Mouse (Mus musculus): ENCODE results near the gene Zfp709.
"Not testable (repeated sequence)": the region's sequence is repeated elsewhere in the genome, so short reads cannot be mapped to it uniquely, and the experiment has no call there.

Zfp709 gene

DNA sequence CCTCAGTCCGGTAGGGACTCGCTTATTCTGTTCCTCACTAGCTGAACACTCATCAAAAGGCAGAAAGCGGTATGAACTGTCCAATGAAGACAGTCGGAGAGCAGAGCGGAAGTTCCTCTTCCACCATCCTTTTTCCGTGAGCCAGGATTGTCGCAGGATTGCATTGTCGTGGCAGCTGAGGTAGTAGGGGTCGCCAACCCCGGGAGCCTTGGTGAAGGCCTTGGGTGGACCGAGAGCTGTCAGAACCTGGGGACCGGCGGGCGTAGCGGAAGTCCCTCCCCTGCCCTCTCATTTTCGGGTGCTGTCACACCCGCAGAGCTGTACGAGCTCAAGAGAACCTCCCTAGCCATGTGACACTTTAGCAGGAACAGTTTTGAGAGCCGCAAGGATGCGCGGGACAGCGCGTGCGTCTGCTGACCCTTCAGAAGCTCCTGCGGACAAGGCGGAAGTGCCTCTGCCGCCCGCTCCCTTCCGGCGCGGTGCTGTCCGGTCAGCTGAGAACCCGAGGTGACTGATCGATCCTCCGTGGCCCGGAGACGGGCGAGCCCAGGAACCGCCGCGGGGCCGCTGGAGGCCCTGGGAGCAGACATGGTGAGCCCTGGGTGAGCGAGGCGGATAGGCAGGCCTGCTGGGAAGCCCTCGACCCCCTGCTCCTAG, at the start of gene Zfp709:
TSS of gene Zfp709 (plus strand) at position 402 of the 657 bp plus-strand sequence.
- peak; percentile 46 for DNase-seq (ENCODE audit: low spot score)

DNA sequence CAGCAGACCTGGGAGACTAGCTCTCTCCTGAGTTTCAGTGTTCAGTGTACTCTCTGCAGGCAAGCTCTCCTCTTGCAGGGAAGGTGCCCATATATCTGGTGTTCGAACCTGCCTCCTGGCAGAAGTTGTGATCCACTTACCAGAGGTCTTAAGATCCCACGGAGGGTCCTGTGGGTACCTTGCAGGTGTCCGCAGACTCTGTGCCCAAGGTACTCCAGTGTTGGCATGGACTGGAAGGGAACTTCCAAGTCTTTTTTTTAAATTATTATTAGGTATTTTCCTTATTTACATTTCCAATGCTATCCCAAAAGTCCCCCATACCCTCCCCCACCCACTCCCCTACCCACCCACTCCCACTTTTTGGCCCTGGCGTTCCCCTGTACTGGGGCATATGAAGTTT, 43.6 kb upstream of the Zfp709 start:
- not testable (repeated sequence) for DNase-seq (ENCODE audit: low spot score)

DNA sequence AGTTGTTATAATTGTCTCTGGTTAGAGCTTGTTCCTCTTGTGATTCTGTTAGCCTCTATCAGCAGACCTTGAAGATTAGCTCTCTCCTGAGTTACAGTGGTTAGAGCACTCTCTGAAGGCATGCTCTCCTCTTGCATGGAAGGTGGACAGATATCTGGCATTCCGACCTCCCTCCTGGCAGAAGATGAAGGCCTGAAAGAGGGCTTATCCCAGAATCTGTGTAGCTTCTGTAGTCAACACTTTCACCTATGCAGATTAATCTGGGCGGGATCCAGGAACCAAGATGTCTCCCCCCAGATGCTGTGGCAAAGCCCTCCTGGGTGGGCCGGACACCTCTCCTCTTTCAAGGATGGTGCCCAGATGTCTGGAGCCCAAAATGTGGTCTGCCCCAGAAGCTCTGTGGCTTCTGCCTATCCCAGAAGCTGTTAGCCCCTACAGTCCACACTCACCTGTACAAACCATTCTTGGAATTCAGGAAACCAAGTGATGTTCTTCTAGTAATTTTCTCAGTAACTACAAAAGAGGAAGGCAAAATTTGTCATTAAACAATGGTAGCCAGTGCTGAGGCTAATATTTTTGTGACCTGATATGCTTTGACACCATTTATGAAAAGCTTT, 40.5 kb upstream of the Zfp709 start:
- DNase-seq (ENCODE audit: low spot score), result not testable (repeated sequence)

DNA sequence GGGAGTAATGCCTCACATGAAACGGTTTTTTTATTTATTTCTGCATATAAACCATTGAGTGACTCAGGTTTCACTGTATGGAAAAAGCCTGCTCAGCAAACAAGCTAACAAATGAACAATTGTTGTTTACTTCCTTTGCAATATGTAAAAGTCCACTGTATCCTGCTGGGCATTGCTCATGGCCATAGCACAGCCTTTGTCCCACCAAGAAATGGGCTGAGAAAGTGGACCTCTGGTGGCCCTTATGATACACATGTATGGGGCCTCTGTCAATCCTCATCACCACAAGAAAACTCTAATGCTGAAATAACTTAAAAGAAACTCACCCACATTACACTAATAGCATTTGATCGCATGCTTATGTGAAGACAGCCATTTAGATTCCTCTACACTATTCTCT, 39.3 kb upstream of the Zfp709 start:
- not testable (repeated sequence) for DNase-seq (ENCODE audit: low spot score)

DNA sequence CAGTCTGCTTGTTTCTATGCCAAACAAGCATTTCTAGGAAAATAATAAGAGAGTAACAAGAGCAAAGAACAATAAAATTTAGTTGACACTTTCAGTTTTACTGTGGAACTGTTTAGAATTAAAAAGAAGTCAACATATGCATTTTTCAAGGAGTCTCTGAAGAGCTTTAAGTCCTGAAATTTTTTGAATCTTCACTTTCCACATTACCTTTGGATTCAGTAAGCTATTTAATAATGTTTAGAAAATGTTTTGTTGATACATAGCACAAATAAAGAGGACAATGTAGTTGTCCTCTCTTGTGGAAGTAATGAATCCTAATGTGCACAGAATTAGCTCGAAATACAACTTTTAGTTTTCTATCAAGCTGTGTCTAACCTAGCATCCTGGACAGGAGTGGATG, 37.4 kb upstream of the Zfp709 start:
- not testable (repeated sequence) for DNase-seq (ENCODE audit: low spot score)

GRCm38 (mm10) chr8:71845993-71846483, 35.8 kb upstream of the Zfp709 start:
- DNase-seq (ENCODE audit: low spot score), result not testable (repeated sequence)

DNA sequence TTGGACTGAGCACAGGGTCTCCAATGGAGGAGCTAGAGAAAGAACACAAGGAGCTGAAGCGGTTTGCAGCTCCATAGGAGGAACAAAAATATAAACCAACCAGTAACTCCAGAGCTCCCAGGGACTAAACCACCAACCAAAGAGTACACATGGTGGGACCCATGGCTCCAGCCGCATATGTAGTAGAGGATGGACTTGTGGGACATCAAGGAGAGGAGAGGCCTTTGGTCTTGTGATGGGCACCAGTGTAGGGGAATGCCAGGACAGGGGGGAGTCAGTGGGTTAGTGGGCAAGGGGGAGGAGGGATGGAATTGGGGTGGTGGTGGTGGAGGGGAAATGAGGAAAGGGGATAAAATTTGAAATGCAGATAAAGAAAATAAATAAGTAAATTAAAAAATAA, 35.1 kb upstream of the Zfp709 start:
- DNase-seq (ENCODE audit: low spot score), result not testable (repeated sequence)

DNA sequence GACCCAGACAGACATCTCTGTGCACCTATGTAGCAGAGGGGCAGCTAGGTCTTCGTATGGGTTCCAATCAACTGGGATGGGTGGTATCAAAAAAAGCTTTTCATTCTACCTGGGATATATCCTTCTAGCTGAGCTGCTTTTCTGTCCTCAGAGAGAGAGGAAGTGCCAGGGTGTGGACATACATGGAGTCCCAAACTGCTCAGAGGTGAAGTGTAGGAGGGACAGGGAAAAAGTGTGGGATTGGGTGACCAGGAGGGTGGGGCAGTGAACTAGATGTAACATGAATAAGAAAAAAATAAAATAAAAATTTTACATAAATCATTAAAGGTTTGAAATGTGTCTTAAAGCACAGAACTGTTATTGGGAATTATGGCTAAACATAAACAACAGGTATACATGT, 30.8 kb upstream of the Zfp709 start:
- not testable (repeated sequence) for DNase-seq (ENCODE audit: low spot score)

DNA sequence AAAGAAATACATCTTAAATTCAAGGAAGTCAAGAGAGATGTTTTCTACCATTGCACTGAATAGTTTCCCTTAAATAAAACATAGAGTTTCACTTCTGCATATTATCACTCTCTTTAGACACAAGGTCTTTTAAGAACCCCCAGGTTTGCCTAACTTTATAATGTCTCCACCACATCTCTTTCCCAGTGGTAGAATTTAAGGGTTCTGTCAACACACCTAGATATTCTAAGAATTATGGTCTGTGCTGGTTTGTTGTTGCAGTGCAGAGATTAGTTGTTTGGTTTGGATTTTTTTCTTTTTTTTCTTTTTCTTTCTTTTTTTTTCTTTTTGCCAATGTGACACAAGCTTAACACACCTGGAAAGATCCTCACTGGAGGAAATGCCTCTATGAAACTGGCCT, 28.5 kb upstream of the Zfp709 start:
- DNase-seq (ENCODE audit: low spot score), result not testable (repeated sequence)

- DNase-seq (ENCODE audit: low spot score), result not testable (repeated sequence)
Measured at GRCm38 (mm10) chr8:71856630-71857328, 25.0 kb upstream of the Zfp709 start.

DNA sequence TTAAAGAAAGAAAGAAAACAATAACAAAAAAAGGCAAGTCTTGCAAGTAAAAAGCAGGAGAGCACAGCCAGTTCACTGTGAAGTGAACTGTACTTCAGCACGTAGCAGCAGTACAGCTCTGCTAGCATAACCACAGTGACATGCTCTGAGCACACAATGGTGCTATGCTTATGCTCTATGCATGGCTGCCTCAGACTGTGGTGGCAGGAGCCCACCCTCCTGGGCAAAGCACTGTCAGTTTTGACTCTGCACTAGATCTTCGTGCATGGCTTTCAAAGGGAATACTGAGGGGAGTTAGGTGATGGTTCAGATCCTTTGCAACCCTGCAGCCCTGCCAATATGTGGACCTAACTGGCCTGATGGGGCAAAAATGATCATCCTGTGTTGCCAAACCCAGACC, 24.5 kb upstream of the Zfp709 start:
- DNase-seq (ENCODE audit: low spot score), result not testable (repeated sequence)

DNA sequence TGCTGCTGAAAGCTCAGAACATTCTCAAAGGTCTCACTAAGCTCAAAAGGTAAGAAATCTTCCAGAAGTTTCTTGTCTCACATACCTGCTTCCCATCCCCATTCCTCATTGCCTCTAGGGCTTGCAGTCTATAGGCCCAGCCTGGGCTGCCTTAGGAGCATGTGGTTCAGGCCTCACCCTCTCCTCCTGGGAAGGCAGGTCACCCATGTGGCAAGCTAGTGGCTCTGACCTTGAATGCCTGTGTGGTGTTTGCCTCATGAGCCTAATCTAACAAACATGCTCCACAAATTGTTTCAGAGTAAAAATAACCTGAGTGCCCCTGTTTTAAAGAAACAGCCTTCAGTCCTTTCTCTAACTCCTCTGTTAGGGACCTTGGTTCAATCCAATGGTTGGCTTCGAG, 20.3 kb upstream of the Zfp709 start:
- not testable (repeated sequence) for DNase-seq (ENCODE audit: low spot score)

- DNase-seq (ENCODE audit: low spot score), result not testable (repeated sequence)
Measured at GRCm38 (mm10) chr8:71862038-71862437, 19.8 kb upstream of the Zfp709 start.

GRCm38 (mm10) chr8:71900666-71901065, 18.8 kb downstream of the Zfp709 start:
- not testable (repeated sequence) for DNase-seq (ENCODE audit: low spot score)

GRCm38 (mm10) chr8:71903084-71903483, 21.3 kb downstream of the Zfp709 start:
- DNase-seq (ENCODE audit: low spot score), result not testable (repeated sequence)

DNA sequence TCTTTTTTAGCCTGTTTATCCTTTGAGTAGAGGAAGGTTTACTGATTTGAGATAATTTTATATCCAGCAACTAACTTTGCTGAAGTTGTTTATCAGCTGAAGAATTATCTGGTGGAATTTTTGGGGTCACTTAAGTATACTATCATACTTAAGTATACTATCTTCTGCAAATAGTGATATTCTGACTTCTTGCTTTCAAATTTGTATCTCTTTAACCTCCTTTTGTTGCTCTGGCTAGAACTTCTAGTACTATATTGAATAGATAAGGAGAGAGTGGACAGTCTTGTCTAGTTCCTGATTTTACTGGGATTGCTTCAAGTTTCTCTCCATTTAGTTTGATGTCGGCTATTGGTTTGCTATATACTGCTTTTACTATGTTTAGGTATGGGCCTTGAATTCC, 25.0 kb downstream of the Zfp709 start:
- DNase-seq (ENCODE audit: low spot score), result no peak

- no peak for DNase-seq (ENCODE audit: low spot score)
Measured at GRCm38 (mm10) chr8:71907798-71908257, 26.0 kb downstream of the Zfp709 start.

- DNase-seq (ENCODE audit: low spot score), result peak; percentile 90
Measured at GRCm38 (mm10) chr8:71908309-71909261, 26.8 kb downstream of the Zfp709 start, which contains the start of the genes Zfp882 and Zfp617. Gene Zfp882, plus strand, starts transcription at chr8:71908608. Gene Zfp617, plus strand, starts transcription at chr8:71908635.

GRCm38 (mm10) chr8:71912286-71912685, 30.5 kb downstream of the Zfp709 start:
- DNase-seq (ENCODE audit: low spot score), result no peak

- DNase-seq (ENCODE audit: low spot score), result peak; percentile 79
Measured at GRCm38 (mm10) chr8:71922567-71923401, 41.0 kb downstream of the Zfp709 start.

DNA sequence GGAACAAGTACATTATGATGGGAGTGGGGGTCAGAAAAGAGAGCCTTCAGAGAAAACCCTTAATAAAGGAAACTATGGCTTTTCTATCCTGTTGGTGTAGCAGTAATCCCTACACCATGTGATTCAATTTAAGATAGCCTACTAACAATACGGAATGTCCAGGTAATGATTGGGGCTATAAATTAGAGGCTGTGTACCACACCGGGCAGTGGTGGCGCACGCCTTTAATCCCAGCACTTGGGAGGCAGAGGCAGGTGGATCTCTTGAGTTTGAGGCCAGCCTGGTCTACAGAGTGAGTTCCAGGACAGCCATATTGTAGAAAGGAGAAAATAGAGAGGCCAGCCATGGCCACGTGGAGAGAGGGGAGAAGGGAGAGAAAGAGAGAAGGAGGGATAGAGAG, 44.0 kb downstream of the Zfp709 start:
- no peak for DNase-seq (ENCODE audit: low spot score)
